Mouse (Mus musculus) adipocyte (in vitro differentiated cells): ENCODE data around the gene Myo16.

Experiments
- DNase-seq: peaks from one replicate; pipeline ENCODE4 v3.0.0-alpha.2; 2016; ENCODE audit warnings: low spot score

Gene Myo16

GRCm38 (mm10) chr8:10472371-10472770 lies 318.7 kb downstream of the Myo16 start:
- DNase-seq = no peak

DNA sequence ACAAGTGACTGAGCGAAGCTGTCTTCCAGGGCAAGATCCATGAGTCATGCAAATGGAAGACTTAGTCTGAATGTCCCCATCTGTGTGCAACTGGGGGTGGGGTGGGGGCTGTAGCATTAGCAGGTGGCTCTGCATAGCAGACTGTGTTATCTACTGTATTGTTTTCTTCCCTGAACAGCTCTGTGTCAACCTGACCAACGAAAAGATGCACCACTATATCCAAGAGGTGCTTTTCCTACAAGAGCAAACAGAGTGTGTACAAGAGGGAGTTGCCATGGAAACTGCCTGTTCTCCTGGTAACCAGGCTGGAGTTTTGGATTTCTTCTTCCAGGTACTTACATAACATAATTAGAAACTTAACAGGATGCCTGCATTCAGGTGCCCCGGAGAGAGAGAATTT lies 320.7 kb downstream of the Myo16 start:
- DNase-seq = no peak

DNA sequence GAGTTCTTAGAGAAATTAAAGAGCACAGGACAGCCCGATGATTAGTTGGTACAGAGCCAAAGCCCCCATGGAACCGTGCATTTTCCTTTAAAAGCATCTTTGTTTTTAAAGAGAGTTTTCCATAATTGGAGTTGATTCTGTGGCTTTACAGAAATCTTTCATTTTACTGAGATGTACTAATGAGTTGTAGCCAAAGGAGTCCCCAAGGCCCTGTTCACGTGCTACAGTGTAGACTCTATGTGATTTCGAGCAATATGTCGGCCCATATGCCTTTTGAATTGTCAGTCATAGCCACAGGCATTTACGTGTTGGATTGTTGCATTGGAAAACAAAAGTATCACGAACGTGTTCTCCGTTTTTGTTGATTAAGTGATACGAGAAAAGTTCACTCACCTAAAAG lies 325.3 kb downstream of the Myo16 start:
- DNase-seq = no peak

DNA sequence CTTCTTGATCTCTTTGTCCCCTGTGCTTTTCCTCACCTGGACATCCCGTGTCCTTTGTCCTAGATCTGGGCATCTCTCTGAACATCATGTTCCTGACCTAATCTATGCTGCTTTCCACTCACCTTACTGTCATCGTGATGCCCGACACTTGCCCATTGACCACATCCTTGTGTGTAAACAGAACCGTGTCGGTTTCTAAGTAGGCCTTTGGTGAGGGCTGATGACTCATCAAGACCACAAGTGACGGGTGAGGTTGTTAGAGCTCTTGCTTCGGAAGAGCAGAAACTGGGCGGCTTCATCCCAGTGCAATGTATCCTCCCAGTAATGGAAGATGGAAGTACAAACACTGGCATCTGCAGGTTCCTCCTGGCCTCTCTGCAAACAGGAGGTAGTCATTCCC lies 327.1 kb downstream of the Myo16 start:
- DNase-seq = no peak

DNA sequence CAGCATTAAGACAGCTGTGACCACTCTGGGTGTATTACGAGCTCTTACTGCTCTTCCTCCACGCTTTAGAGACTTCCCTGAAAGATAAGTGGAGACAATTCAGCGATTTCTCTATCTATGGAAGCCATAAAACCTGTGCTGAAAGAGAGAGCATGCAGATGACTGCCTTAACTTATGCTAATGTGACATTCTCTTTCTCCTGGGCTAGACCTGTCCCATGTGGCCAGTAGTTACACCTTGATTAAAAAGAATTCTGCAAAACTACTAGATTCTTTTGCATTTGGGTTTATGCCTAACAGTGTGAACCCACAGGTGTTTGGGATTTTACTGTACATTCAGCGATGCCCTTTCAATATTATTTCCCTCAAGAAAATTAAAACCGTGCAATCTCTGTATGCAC lies 328.4 kb downstream of the Myo16 start:
- no peak for DNase-seq

DNA sequence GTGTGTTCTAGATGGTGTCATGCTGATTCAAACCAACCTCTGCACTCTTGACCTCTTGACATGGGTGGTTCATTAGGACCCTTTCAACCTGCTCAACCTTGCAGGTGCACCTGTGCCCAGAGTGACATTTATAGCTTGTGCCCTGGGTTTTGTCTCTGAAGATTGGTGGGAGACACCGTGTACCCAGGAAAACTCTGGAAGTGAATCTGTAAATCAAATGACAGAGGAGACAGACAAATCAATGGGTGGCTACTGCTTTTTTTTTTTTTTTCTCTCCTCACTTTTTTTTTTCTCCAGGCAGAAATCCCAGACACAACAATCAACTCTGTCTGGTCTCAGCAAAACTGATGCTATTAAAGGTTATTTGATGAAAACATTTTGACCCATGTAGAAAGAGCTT lies 329.2 kb downstream of the Myo16 start:
- no peak for DNase-seq

DNA sequence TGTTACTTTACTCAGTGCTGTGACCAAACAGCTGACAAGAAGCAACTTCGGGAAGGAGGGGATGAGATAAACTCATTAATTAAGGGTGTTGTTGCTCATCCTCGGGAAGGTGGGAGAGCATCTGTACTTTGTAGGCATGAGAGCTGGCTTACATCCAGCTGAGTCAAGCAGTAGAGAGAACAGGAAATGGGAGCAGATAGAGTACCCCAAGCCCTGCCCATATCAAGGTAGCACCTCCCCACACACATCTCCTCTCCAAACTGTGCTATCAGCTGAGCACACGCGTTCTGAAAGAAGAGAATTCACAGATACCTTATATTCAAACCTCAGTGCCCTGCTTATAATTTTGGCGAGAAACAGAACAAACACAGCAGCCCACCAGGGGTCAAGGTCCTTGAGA lies 330.1 kb downstream of the Myo16 start:
- DNase-seq = no peak

DNA sequence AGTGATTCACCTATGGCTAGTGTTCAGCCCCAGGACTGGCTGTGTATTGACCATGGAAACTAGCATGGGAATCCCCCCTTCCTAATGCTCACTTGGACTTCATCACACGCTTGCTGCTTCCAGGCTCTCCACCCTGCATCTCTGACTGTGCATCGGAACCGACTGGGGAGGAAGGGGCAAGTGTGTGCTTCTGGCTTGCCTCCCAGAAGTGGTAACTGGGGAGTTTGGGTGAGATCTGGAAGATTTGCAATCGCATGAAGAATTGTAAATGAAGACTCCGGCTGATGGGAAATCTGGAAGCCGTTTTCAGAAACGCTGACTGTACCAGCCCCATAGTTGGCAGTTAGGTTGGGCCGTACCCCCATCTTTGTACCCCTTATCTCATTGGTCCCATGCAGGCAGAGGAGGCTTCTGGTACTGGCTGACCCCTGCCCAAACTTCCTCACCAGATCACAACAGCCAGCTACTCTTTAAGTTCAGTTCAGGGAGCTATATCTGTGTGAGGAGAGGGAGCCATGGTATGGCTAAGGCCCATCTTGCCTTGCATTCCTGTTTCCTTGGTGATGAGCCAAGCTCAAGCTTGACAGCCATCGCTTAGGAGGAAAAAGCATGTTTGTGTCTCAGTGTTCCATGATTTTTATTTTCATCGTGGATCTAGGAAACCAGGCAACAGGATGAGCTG lies 336.2 kb downstream of the Myo16 start:
- DNase-seq = no peak

- no peak for DNase-seq
Observed at GRCm38 (mm10) chr8:10490420-10490784, 336.7 kb downstream of the Myo16 start.

DNA sequence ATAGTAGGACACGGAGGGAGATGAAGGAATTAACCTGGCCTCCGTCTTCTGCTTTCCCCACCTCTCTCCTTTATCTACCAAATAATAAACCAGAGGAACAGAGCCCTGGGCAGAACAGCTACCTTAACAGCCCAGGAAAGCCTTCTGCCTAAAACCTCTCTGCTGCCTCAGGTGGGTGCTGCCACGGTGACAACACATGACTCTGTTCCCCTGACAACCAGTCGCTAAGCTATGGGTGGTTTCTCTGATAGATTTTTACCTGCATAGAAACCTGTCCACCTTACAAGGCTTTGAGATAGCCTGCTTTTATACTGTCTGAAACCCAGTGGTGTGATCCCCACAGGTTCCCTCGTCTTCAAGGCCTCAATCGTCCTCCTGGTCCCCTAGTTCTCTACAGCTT lies 337.2 kb downstream of the Myo16 start:
- no peak for DNase-seq

DNA sequence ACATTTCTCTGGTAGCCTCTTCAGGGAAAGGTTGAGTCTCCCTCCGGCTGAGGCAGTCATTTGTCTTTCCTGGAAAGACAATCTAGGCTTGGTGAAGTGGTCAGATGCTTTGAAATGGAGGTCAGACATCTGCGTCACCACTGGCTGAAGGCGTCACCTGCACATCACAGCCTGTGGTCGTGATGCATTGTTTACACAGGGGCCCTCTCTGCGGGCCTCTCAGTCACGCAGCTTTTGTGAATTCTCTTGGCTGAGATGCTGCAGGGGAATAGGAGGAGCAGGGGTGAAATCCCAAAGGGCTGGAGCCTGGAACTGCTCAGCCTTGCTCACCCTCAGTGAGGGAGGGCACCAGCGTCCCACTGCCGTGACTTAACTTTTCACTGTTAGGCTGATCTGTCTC lies 346.1 kb downstream of the Myo16 start:
- DNase-seq = no peak

GRCm38 (mm10) chr8:10500465-10500864 lies 346.8 kb downstream of the Myo16 start:
- no peak for DNase-seq

- DNase-seq = no peak
Observed at GRCm38 (mm10) chr8:10501750-10502149, 348.0 kb downstream of the Myo16 start.

GRCm38 (mm10) chr8:10512105-10512504 lies 358.4 kb downstream of the Myo16 start:
- DNase-seq = no peak

- DNase-seq = no peak
Observed at GRCm38 (mm10) chr8:10517381-10517780, 363.7 kb downstream of the Myo16 start.

GRCm38 (mm10) chr8:10519276-10519675 lies 365.6 kb downstream of the Myo16 start:
- DNase-seq = no peak

DNA sequence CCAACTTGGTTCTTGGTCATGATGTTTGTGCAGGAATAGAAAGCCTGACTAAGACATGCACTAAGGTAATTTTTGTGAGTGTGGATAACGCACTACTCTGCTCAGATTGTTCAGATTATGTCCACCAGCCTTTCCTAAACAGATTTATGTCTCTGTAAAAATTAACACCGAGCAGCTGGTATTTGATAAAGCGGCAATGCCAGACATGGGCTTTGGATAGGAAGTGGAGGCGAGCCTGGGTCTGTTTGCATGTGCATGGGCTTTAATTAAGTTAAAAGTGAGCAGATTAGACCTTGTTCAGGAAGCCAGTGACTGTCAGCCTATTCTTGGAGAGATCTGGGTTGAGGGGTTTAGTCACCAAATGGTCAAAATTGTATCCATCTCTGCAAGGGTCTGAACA lies 367.8 kb downstream of the Myo16 start:
- no peak for DNase-seq

GRCm38 (mm10) chr8:10525686-10526085 lies 372.0 kb downstream of the Myo16 start:
- no peak for DNase-seq

DNA sequence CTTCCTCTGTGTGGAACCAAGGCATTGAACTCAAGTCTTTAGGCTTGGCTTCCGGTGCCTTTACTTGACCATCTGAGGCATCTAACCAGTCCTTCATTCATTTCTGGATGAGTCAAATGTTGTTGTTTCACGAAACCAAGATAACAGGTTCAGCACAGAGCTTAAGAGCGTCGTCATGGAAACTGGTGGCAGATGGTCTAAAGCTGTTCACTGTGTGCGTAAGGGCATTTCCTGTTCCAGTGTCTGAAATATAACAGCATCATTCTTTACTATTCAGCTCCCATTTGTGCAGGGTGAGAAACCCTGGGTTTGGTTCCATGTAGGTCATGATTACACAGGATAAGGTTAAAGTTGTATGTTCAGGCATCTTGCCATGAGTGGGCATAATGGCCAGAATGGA lies 372.9 kb downstream of the Myo16 start:
- DNase-seq = no peak

- DNase-seq = no peak
Observed at GRCm38 (mm10) chr8:10534619-10535286, 381.0 kb downstream of the Myo16 start.

DNA sequence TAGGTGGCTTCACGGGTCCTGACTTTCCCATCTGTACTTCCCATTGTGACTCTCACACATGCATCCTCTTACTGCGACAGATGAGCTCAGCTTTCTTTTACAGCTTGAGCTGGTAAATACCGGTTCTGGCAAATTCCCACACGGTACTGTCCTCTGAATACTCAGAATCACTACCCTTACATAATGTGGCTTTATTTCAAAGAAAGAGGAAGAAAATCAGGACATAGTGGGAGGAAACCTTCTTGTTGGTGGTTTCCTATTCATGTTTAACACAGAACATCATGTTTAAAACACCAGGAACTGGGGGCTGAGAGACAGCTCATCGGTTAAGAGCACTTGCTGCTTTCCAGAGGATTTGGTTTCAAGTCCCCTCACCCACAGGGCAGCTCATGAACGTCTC lies 384.6 kb downstream of the Myo16 start:
- no peak for DNase-seq

- DNase-seq = no peak
Observed at GRCm38 (mm10) chr8:10539665-10540064, 386.0 kb downstream of the Myo16 start.

- DNase-seq = no peak
Observed at GRCm38 (mm10) chr8:10545890-10546289, 392.2 kb downstream of the Myo16 start.

GRCm38 (mm10) chr8:10546519-10546918 lies 392.8 kb downstream of the Myo16 start:
- no peak for DNase-seq
